Mouse (Mus musculus): ENCODE data around the gene Ammecr1.

Ammecr1 gene

DNA sequence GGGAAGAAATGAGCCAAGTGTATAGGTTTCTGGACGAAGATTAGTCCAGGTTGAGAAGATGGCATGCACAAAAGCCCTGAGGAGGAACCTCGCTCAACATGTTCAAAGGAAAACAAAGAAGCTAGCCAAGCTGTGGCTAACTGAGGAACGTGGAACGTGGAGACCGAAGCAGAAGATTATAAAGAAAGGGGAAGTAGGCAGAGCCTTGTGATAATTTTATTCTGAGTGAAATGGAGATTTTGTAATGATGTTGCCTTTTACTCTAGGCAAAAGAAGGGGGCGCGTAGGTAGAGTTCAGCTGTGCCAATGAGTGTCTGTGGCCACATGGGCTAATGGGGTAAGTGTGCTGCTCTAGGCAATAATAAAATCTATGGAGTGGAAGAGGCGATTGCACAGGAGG lies 62.7 kb downstream of the Ammecr1 start:
- DNase-seq, result no peak

DNA sequence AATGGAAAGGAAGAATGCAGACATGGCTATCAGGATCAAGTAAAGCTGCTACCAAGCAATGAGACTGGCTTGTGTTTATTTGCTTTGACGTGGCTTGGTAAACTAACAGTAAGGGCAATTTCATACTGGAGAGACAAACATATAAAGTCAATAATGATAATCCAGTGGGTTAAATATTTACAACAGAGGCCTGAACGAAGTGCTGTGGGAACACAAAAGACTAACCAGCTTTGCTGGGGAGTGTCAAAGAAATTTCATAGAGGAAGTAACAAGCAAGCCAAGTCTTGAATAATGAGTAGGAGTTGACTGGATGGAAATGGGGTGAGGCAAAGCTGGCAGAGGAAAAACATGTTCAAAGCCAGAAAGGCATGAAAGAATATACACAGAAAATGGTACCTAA lies 63.9 kb downstream of the Ammecr1 start:
- no peak for DNase-seq

DNA sequence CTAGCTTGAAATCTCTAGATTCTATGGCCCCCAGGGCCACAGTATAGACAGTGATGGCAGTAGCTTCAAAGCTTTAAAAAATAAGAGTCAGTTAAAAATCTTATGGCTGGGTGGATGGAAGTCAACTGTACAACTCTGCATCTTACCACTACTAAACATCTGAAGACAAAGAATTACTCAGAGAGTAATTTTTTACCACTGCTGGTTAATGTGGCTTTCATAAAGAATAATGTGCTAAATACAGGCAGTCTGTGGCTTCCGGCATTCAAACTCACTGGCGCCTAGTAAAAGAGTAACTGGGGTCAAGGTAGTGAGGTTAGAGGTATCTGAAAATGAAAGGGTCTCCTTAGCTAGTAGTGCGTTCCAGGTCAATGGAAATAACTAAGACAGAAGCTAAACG lies 64.6 kb downstream of the Ammecr1 start:
- no peak for DNase-seq

DNA sequence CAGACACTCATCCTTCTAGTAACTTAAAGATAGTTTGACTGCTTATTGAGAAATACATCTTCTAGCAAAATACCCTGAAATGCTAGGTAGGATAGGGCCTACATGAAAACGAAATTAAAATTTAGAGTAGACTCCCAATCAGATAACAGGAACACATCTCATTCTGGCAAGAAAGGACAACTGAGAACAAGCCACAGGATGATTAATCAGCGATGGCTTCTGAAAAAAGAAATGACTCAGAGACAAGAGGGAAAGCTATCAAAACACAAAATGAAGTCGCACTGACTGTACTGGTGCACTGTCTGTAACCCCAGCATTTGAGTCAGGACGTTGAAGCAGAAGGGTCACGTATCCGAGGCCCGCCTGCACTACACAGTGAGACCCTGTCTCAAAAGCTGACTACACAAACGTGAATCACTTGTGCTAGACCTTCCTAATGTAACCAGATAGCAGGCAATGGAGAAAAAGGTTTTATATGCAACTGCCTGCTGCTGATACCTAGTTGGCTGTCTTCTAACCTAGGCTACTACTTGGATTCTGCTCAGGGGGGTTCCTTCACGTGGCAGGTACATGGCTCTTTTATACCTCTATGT lies 68.1 kb downstream of the Ammecr1 start:
- DNase-seq, result no peak

DNA sequence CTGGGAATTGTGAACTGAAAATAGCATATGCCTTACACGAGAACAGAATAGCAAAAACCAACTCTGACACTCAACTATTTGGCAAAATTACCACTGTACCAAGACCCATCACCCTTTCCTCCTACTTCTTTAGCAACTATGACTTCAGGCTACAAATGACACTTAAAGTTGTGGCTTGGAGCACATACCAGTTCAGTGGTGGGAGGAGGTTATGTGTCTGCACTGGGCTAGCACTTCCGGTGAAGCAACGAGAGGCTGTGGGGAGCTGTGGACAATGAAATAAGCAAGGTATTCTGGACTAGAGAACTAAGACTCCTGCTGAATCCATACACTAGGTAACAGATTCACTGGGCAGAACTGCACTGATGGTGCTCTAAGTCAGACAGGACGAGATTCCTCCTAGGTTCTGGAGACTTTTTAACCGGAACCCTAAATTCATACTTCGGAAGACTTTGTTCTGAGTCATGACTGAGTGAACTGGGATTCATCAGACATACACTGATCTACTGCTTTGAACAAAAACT lies 69.0 kb downstream of the Ammecr1 start:
- no peak for DNase-seq

DNA sequence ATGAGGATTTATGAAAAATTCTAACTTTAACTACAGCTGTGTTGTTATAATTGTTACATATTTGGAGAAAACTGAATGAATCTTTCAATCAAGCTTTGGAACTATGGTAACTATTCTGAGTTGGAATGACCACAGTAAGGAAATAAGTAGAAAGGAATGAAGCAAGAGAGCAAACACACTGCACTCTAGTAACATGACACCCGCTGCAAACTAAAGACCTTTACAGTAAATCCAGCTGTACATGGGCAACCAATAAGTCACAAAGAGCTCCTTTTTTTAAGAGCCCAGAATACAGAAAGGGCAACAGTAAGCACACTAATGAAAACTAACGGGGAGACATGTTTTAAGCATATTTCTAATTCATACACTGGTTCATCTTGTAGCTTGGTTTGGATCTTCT lies 71.2 kb downstream of the Ammecr1 start:
- no peak for DNase-seq

DNA sequence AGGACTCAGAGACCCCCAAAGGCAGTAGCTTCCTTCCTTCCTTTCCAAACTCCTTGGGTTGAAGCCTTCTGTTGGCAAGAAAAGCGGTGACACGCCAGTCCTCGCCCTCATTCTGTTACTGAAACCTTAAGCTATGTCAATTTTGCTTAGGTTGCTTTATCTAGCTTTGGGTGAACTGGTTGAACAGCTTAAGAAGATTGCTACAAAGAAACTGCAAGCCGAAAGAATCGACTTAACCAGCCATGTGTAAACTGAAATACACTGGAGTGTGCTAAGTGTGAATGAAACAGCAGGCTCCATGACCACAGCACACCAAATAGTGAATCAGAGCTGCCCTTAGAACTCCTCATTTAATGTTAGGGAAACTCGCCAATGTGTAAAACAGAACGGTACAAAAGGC lies 80.6 kb downstream of the Ammecr1 start:
- DNase-seq, result no peak

DNA sequence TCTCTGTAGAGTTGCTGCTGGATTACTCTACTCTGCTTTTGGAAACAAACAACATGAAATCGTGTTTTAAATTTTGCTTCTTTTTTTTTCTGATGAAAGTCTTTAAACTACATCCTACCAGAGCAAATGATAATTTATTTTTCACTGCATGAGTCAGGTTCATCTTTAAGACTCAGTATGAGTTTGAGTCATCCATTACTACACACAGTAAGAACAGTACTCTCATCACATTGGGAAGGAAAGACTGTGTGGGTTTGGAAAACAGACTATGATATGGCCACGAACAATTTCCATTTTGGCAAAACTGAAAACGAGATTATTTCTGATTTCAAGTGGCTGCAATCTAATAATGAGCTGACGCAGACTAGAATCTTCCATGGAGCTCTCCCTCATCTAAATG lies 82.9 kb downstream of the Ammecr1 start:
- DNase-seq, result no peak

DNA sequence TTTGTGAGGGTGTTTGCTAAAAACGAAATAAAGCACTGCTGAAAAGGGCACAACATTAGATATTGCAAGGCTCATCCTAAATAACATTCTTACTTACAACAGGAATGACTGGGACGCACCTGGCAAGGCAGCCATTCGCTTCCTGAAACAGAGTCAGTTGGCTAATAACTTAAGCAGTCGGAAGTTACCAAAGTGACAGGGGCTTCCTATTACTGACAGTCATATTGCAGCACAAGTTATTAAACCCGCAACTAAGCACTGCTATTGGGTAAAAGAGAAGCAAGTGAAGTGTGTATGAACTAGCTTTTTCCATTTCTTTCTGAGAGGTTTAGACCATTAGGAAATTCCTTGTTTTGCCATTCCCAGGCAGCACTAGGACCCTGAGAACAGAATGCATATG lies 84.3 kb downstream of the Ammecr1 start:
- DNase-seq, result no peak

DNA sequence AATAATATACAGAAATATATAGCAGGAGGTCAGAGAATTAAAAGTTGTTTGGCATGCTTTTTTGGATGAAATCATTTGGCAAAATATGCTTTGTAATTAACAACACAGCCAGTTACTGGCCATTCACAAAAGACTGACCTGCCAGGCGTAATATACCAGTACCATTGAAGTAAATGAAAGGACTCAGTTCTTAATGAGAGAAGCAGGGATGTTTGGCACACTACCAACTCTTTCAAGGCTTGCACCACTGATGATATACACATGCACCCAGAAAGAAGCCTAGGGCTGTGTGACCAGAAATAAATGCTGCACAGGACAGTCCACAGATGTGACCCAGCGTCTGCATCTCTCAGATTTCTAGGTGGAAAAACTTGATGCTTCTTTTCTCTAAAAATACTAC lies 96.7 kb downstream of the Ammecr1 start:
- no peak for DNase-seq

DNA sequence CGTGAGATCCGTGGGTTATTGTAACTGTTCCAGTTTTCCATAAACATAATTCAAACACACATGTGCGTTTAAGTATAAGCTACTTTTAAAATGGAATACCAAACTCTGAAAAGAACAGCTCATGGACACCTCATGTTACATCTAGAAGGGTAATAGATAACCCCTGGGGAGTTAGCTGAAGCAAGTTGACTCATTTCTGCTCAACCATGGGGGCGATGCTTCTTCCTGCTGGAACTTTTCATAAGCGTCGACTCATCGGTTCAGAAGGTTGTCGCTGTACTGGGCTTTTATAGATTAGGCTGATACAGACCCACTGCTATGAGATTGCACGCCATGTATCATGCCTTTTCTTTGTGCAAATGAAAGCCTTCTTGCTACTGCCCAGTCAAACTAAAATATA lies 118.5 kb downstream of the Ammecr1 start:
- DNase-seq, result no peak

DNA sequence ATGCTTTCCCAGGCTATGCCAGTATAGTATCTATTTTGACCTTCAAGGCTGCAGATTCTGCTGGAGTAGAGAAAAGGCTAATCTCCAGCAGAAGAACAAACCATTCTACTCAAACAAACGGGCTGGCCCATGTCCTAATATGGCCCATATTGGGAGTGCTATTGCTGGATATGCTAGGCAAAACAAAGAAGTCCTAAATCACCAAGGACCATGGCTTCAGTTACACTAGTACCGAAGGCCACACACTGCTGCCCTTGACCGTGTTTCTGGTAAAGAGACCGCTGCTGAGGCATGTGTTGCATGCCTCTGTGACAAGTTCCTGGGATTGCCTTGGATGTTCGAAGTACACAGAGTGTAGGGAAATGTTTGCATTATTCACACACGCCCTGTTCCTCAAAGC lies 120.3 kb downstream of the Ammecr1 start:
- DNase-seq, result no peak

DNA sequence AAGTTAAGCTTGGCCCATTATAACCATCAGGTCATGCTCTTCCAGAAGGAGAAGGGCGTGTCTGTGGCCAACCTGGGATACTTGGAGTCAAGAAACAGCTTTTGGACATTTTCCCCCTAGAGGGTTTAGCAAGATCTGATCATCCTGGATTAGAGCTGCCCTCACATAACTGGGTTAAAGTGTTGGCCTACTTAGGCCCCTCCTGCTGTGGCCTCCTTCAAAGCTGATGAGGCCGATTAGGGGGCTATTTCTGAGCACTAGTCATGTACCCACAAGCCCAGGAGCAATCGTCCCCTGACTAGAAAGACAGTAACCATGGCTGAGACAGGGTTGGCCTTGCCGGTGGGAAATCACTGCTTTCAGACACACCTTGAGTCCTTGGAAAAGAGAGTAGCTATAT lies 124.6 kb downstream of the Ammecr1 start:
- no peak for DNase-seq

DNA sequence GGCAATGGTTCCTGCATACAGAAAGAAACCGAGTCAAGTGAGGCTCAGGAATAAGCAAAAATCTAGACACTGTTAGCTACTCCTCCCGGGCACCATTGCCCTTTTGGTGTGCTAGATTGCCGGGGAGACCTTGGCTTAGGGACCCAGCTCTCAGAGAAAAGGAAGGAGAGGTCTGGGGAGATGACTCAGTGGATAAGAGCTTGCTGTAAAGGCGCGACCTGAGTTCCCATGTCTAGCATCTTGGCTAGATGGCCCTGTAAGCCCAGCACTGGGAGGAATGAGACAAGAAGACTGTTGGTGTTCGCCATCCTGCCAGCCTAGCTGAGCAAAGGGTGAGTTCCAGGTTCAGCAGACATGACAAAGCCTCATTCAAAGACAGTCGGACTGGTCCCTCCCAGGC lies 127.1 kb downstream of the Ammecr1 start:
- no peak for DNase-seq

DNA sequence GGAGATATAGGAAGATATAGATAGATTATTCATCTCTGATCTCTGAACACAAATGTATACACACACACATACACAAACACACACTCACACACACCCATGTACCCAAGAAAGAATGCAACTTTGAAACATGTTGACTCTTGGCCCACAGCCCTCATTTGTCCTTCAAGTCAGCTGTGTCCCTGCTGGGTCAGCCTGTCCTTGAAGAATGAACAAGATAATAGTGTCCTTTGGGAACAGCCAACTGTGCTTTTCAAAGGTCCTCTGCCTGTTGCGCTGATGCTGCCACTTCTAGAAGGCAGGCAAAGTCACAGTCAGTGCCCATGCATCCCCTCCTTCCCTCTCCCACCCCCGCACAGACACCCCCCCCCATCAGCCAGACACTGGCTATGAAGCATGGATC lies 127.7 kb downstream of the Ammecr1 start:
- DNase-seq, result no peak

DNA sequence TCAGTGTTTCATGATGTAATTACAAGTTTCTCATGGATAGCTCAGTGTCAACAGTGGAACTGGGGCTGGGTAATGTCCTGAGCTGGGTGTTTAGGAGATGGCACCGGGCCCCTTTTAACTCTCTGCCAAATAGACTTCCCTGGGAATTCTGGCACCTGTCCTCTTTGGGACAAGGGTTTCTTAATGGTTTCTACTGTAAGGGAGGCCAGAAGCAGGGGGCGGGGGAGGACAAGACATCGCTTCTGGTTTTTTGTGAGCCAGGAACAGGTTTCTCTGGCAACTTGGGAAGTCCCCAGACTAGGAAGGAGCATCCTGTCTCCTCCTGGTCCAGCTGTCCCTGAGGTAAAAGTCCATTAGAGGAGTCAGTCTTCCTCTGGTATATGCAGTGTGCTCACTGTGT lies 129.2 kb downstream of the Ammecr1 start:
- DNase-seq, result peak; percentile 24 to 29

DNA sequence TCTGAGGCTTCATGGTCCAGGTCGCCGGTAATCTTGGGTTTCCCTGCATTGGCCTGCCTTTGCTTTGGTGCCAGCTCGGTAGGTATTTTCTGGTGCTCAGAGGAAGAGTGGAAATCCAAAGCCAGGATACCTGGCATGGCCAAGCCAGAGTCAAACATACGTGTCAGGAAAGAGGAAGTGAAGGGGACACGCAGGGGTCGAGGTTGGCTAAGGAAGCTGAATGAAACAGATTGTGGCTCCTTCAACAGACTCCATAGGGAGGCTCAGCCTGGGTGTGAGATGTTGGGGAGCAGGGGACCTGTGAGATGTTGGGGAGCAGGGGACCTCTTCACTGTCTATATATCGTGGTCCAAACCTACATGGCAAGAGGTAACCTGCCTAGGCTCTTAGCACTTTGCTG lies 130.1 kb downstream of the Ammecr1 start:
- DNase-seq, result no peak

DNA sequence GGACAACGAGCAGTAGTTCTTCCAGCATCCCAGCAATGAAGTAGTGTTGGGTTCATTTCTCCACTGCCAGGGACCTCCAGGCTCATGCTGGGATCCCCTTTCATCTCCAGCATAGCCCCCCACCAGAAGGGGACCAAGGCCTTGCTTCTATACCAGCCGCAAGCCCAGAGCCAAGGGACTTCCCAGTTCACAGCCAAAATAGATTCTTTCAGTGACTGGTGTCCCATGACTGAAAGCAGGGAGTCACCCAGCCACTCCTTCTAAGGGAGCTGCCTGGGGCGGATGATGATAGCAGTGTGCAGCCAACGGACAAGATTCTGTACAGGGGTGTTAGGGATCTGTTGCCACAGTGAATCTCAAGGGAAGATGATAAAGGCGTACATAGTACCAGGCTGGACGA lies 131.7 kb downstream of the Ammecr1 start:
- no peak for DNase-seq

DNA sequence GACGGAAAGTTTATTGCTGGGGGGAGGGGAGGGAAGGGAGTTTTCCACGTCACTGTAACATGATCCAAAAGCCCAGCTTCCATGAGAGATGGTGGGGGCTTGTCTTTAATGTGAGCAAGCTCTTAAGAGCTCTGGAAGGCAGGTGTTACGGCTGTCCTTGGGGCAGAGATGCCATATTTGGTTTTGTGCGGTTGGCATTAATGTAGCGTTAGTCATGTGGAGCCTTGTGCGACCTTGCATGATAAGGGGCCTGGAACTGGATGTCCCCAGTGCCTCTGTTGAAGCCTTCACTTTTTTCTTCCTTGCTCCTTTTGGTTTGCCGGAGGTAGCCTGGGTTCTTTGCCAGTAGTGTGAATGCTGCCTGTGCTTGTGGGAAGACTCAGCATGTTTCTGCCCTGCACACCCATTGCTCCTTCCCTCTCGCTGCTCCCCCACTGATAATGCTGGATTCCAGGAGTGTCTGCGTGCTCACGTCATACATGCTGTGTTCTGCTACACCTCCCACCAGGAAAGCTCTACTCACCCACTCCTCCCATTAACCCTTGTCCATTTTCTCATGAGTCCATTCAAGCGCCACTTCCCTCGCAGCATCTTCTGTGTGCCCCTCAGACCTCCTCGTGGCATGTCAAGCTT lies 133.2 kb downstream of the Ammecr1 start:
- no peak for DNase-seq

DNA sequence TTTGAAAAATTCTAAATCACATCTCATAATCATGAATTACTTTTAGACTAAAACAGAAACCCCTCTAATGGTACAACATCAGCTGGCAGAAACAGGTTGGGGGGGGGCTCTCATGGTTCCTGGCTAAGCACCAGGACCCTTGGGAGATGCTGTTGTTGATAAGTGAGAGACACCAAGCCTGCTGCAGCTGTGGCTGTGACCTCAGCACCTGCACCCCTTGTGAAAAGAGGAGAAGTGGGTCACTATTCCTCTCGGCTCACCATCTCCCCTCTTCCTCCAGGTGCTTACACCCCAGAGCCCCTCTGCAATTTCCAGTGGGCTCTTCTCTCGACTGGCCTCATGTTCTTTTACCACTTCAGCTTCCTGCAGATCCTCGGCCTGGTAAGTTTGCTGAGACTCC lies 134.3 kb downstream of the Ammecr1 start:
- DNase-seq, result no peak

DNA sequence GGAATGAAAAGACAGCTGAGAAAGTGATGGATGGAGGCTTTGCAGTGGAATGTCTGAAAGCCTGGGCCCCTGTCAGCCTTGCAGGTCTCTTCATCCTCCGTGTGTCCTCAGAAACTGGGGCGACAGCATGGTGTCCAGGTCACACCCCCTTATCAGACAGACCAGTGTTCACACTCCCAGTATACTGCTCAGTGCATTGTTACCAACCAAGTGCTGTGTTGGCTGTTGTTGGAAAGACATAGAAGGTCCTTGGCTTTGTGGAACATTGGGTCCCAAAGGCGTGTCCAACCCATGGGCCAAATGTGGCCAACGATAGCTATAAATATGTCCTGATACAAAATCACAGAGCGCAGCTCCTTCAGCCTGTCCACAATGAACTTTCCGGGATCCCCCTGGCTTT lies 136.0 kb downstream of the Ammecr1 start:
- DNase-seq, result no peak

DNA sequence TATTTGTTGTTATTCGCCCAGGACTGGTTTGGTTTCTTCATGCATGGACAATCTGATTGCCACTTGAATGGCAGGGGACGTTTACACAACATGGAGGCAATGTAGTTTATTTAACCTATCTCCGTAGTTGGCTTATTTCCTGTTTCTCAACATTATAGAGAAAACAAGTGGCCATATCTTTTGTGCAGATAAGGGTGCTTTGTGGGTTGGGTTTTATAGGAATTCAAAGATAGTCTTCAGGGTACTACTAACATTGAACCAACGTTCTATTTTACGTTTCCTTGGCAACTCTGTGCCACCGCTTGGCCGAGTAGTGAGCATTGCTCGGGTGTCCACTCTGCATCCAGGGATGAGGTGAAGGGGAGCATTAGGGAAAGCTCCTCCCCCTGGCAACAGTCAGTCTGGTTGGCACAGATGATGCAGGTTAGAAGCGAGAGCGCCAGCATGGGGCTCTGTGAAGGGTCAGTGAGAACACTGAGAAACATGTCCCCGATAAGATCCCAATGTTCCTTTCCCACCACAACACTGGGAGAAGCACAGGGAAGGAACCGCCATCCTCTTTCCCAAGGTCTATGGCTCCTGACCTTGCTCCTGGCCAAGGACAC lies 136.6 kb downstream of the Ammecr1 start:
- DNase-seq, result no peak

DNA sequence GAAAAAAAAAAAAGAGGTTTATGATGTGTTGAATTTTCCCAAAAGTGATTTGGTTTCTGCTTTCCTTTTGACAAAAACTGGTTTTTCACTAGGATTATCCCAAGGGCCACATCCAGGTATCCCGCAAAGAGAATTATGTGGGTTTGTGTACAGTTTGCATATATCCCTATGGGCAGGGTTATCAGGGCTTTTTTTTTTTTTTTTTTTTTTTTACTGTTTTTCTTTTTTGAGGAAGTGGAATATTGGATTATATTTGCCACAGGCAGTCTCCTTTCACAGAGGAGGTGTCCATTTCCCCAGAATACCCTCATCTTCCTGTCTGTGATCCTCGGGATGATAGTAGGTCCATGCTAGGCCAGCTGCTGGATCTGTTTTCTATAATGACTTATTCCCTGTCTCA lies 137.3 kb downstream of the Ammecr1 start:
- no peak for DNase-seq

DNA sequence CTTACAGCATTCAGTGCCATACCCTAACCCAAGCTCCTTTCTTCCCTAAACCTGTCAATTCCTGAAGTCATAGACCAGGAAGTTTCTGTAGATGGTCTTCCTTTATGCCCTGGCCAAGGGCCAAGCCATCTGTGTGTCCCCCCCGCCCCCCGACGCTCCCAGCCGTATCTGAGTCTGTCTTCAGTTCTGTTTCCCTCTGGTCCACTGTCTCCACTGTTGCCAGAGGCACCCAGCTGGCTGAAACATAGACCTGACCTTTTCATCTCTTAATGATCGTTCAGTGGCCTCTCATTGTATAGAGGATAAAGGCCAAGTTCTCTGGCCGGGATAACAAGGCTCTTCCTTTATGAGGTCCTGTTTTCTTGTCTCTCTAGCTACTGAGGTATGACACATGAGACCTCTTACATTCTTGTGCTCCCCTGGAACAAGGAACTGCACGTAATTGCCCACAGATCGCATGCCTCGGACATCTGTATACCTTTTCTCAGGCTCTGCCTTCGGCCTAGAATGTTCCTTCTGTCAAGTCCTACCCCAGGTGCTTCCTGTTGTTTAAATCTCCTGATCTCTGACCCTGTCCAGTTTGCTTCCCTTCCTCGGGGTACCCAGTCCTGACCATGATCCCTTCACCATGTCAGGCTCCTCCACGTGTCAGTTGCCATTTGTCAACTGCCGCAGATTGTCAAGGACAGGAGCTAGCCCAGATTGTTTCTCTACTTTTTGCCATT lies 138.2 kb downstream of the Ammecr1 start:
- DNase-seq, result no peak

Data from cerebellum, postnatal 36 days (tissue).